Mouse (Mus musculus): ENCODE data around the gene Stat5a.

DNA sequence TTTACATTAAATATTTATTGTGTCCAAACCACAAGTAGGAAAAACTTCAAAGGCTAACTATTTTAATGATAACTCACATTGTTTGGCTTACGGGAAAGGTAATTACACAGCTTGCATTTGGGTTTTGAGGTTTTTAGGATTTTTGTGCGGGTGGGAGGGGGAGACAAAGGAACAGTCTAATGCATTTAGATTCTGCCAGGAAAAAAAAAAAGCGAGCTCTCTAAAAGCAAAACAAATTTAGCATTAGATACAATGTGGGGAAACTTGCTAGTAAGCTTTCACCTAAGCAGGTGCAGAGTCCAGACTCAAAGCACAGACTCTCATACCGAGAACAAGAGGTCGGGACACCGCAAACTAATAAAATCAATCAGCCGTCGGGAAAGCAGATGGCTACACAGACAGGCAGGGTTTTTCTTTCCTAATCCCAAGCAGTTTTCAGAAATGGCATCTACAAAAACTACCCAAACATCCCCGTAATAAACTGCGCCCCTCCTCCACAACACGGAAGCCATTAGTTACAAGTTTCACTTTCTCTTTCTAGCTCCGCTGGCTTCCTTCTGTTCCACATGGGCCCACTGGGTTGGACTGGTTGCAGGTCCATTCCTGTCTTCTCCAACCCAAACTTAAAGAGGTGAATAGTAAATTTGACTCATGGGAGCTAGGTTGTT, 72.2 kb downstream of the Stat5a start:
- TF ChIP-seq POLR2A (IDR thresholded peaks at IDR 0.05; ENCODE audit: insufficient read depth, low read length) (no peak), EP300 (IDR thresholded peaks at IDR 0.05; ENCODE audit: insufficient read depth, low read depth, low read length) (no peak)

All from ES-Bruce4 (cell line).